Mouse (Mus musculus): ENCODE measurements around the gene Zfp709. TPM values are rescaled to one million over a fixed set of nuclear protein-coding genes. Genes with fewer than 3 reads are reported as not detected.
"Not testable (repeated sequence)": the region's sequence is repeated elsewhere in the genome, so short reads cannot be mapped to it uniquely, and the experiment has no call there.

Gene Zfp709
- polyA plus RNA-seq, 1 experiment from 2014 or later: 5.1 TPM

DNA sequence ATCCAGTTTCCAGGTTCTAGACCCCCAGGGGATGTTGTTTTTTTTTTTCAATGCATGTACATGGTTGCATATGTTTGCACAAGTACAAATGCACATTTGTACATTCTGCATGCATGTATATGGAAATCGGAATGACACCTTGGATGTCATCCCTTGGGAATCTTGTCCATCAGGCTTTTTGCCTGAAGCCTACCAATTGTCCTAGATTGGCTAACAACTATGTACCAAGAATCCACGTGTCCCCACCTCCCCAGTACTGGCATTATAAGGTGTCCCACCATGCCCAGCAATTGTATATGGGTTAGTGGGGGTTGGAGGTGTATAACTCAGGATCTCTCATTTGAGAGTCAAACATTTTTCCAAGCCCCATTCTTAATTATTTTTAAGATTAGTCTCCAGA, 30.5 kb downstream of the Zfp709 start:
- Histone ChIP-seq H3K4me3 (replicated peaks; ENCODE audit: low read length) (no peak overlapping the region), H3K27me3 (ENCODE audit: control insufficient read depth, insufficient read depth, low read length) (no peaks in the 10 kb centered on the region), H3K36me3 (ENCODE audit: control insufficient read depth, insufficient read depth, low read length) (peaks cover 8% of the 10 kb centered on the region; the same call in 1 of the 2 replicates), H3K4me1 (ENCODE audit: control insufficient read depth, insufficient read depth, low read length) (peaks cover 7% of the 10 kb centered on the region; the same call in 1 of the 2 replicates), H3K27ac (ENCODE audit: low read length) (no peak overlapping the region), H3K9ac (ENCODE audit: low read length) (no peak overlapping the region), H3K9me3 (replicated peaks; ENCODE audit: control insufficient read depth, low read length) (0 out of 2 replicates have a peak, but pooled peaks cover 4% of the 10 kb centered on the region), H3K4me2 (ENCODE audit: low read depth, low read length) (no peak overlapping the region)
- WGBS: 80% methylated on average over 2 of the region's 2 CpGs
- no peak for ATAC-seq (ENCODE audit: insufficient read depth, low FRiP score)

- Histone ChIP-seq H3K9me3 (replicated peaks; ENCODE audit: control insufficient read depth, low read length) (no peaks in the 10 kb centered on the region), H3K27ac (ENCODE audit: low read length) (peak overlapping the region; percentile 99), H3K27me3 (ENCODE audit: control insufficient read depth, insufficient read depth, low read length) (no peaks in the 10 kb centered on the region), H3K9ac (ENCODE audit: low read length) (peak overlapping the region; percentile 84), H3K4me3 (replicated peaks; ENCODE audit: low read length) (peak overlapping the region; percentile 82), H3K4me2 (ENCODE audit: low read depth, low read length) (peak overlapping the region; percentile 77), H3K36me3 (ENCODE audit: control insufficient read depth, insufficient read depth, low read length) (no peaks in the 10 kb centered on the region), H3K4me1 (ENCODE audit: control insufficient read depth, insufficient read depth, low read length) (peaks cover 3% of the 10 kb centered on the region; the same call in 1 of the 2 replicates)
- ATAC-seq (ENCODE audit: insufficient read depth, low FRiP score): peak; percentile 100
- under 1% methylated on average over 57 of the region's 57 CpGs for WGBS
These were observed 41.0 kb downstream of the Zfp709 start for GRCm38 (mm10) chr8:71922567-71923401.

- Histone ChIP-seq H3K4me1 (ENCODE audit: control insufficient read depth, insufficient read depth, low read length) (peaks cover 3% of the 10 kb centered on the region; the same call in 1 of the 2 replicates), H3K9me3 (replicated peaks; ENCODE audit: control insufficient read depth, low read length) (no peaks in the 10 kb centered on the region; the same call in 1 of the 2 replicates), H3K9ac (ENCODE audit: low read length) (no peak overlapping the region), H3K4me3 (replicated peaks; ENCODE audit: low read length) (no peak overlapping the region), H3K4me2 (ENCODE audit: low read depth, low read length) (no peak overlapping the region), H3K36me3 (ENCODE audit: control insufficient read depth, insufficient read depth, low read length) (peaks cover 19% of the 10 kb centered on the region), H3K27me3 (ENCODE audit: control insufficient read depth, insufficient read depth, low read length) (no peaks in the 10 kb centered on the region), H3K27ac (ENCODE audit: low read length) (no peak overlapping the region)
- WGBS: 97% methylated on average over 5 of the region's 5 CpGs
- ATAC-seq (ENCODE audit: insufficient read depth, low FRiP score): no peak
These were observed 44.0 kb downstream of the Zfp709 start for GRCm38 (mm10) chr8:71925791-71926190.

- H3K4me1 ChIP-seq (ENCODE audit: control insufficient read depth, insufficient read depth, low read length): peaks cover 3% of the 10 kb centered on the region; the same call in 1 of the 2 replicates
- 97% methylated on average over 3 of the region's 3 CpGs for WGBS
- no peak overlapping the region for H3K27ac ChIP-seq (ENCODE audit: low read length)
- H3K36me3 ChIP-seq (ENCODE audit: control insufficient read depth, insufficient read depth, low read length): peaks cover 26% of the 10 kb centered on the region
- H3K9me3 ChIP-seq (replicated peaks; ENCODE audit: control insufficient read depth, low read length): no peaks in the 10 kb centered on the region; the same call in 1 of the 2 replicates
- no peak for ATAC-seq (ENCODE audit: insufficient read depth, low FRiP score)
- no peak overlapping the region for H3K9ac ChIP-seq (ENCODE audit: low read length)
- no peak overlapping the region for H3K4me2 ChIP-seq (ENCODE audit: low read depth, low read length)
- no peak overlapping the region for H3K4me3 ChIP-seq (replicated peaks; ENCODE audit: low read length)
- no peaks in the 10 kb centered on the region for H3K27me3 ChIP-seq (ENCODE audit: control insufficient read depth, insufficient read depth, low read length)
These were observed 44.7 kb downstream of the Zfp709 start for GRCm38 (mm10) chr8:71926551-71926950.

DNA sequence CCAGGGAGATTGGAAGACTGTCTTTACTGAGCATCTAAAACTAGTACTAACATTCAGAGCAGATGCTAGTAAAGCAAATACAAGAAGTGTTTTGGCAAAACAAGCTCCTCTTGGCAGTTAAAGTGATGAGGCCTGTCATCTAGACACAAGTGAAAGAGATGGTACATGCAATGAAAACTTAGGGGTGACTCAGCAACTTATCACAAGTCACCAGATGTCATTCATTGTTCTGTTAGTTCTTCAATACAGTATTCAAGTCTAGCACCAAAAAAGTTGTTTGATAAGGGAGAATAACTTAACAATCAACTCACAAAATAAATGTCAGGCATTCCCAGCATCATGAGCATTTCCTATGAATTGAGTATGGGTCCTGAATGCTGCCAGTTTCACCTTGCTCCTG, 46.0 kb downstream of the Zfp709 start:
- no peaks in the 10 kb centered on the region; the same call in 1 of the 2 replicates for H3K9me3 ChIP-seq (replicated peaks; ENCODE audit: control insufficient read depth, low read length)
- no peak overlapping the region for H3K4me2 ChIP-seq (ENCODE audit: low read depth, low read length)
- H3K36me3 ChIP-seq (ENCODE audit: control insufficient read depth, insufficient read depth, low read length): peaks cover 28% of the 10 kb centered on the region
- H3K4me1 ChIP-seq (ENCODE audit: control insufficient read depth, insufficient read depth, low read length): peaks cover 3% of the 10 kb centered on the region; the same call in 1 of the 2 replicates
- no peak for ATAC-seq (ENCODE audit: insufficient read depth, low FRiP score)
- H3K9ac ChIP-seq (ENCODE audit: low read length): no peak overlapping the region
- H3K27ac ChIP-seq (ENCODE audit: low read length): no peak overlapping the region
- H3K27me3 ChIP-seq (ENCODE audit: control insufficient read depth, insufficient read depth, low read length): no peaks in the 10 kb centered on the region
- no peak overlapping the region for H3K4me3 ChIP-seq (replicated peaks; ENCODE audit: low read length)

DNA sequence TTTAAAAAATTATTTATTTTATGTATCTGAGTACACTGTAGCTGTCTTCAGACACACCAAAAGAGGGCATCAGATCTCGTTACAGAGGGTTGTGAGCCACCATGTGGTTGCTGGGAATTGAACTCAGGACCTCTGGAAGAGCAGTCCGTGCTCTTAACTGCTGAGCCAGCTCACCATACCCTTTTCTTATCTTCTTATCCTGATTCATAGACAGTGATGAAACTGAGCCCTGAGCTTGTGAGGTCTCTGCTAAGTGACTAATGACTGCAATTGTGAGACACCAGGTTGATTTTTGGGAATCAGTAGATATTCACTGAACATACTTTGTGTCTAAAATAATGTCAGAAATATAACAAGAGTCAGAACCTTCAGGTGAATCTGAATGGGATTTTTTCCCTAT, 56.2 kb downstream of the Zfp709 start:
- not testable (repeated sequence) for H3K27ac ChIP-seq (ENCODE audit: low read length); H3K9ac ChIP-seq (ENCODE audit: low read length); H3K4me2 ChIP-seq (ENCODE audit: low read depth, low read length); H3K4me1 ChIP-seq (ENCODE audit: control insufficient read depth, insufficient read depth, low read length); H3K9me3 ChIP-seq (replicated peaks; ENCODE audit: control insufficient read depth, low read length); H3K27me3 ChIP-seq (ENCODE audit: control insufficient read depth, insufficient read depth, low read length); H3K36me3 ChIP-seq (ENCODE audit: control insufficient read depth, insufficient read depth, low read length); H3K4me3 ChIP-seq (replicated peaks; ENCODE audit: low read length); ATAC-seq (ENCODE audit: insufficient read depth, low FRiP score)
- 74% methylated on average over 2 of the region's 2 CpGs for WGBS

GRCm38 (mm10) chr8:71940293-71941208, 58.7 kb downstream of the Zfp709 start:
- Histone ChIP-seq H3K4me2 (ENCODE audit: low read depth, low read length) (no peak overlapping the region), H3K9ac (ENCODE audit: low read length) (no peak overlapping the region), H3K9me3 (replicated peaks; ENCODE audit: control insufficient read depth, low read length) (no peaks in the 10 kb centered on the region), H3K4me1 (ENCODE audit: control insufficient read depth, insufficient read depth, low read length) (no peaks in the 10 kb centered on the region), H3K36me3 (ENCODE audit: control insufficient read depth, insufficient read depth, low read length) (no peaks in the 10 kb centered on the region), H3K4me3 (replicated peaks; ENCODE audit: low read length) (no peak overlapping the region), H3K27ac (ENCODE audit: low read length) (no peak overlapping the region), H3K27me3 (ENCODE audit: control insufficient read depth, insufficient read depth, low read length) (no peaks in the 10 kb centered on the region)
- ATAC-seq (ENCODE audit: insufficient read depth, low FRiP score): no peak
- 57% methylated on average over 2 of the region's 2 CpGs for WGBS

- H3K27me3 ChIP-seq (ENCODE audit: control insufficient read depth, insufficient read depth, low read length): no peaks in the 10 kb centered on the region
- H3K4me3 ChIP-seq (replicated peaks; ENCODE audit: low read length): no peak overlapping the region
- ATAC-seq (ENCODE audit: insufficient read depth, low FRiP score): no peak
- no peaks in the 10 kb centered on the region for H3K4me1 ChIP-seq (ENCODE audit: control insufficient read depth, insufficient read depth, low read length)
- H3K27ac ChIP-seq (ENCODE audit: low read length): no peak overlapping the region
- no peak overlapping the region for H3K9ac ChIP-seq (ENCODE audit: low read length)
- 76% methylated on average over 1 of the region's 1 CpGs for WGBS
- H3K36me3 ChIP-seq (ENCODE audit: control insufficient read depth, insufficient read depth, low read length): no peaks in the 10 kb centered on the region
- no peaks in the 10 kb centered on the region for H3K9me3 ChIP-seq (replicated peaks; ENCODE audit: control insufficient read depth, low read length)
- H3K4me2 ChIP-seq (ENCODE audit: low read depth, low read length): no peak overlapping the region
These were observed 60.0 kb downstream of the Zfp709 start for GRCm38 (mm10) chr8:71941776-71942175.
